Mouse (Mus musculus): ENCODE measurements around the gene Trim17. TPM values are rescaled to one million over a fixed set of nuclear protein-coding genes. Genes with fewer than 3 reads are reported as not detected.

Trim17 gene
- polyA plus RNA-seq, 1 experiment from 2014 or later: 0.62 TPM

- Histone ChIP-seq H3K9me3 (ENCODE audit: low read length) (no peaks in the 10 kb centered on the region), H3K9ac (replicated peaks; ENCODE audit: low read depth) (peak overlapping the region; percentile 79), H3K36me3 (ENCODE audit: insufficient read depth, low read length) (0 out of 2 replicates have a peak, but pooled peaks cover 5% of the 10 kb centered on the region), H3K27me3 (replicated peaks; ENCODE audit: insufficient read depth, low read length) (no peaks in the 10 kb centered on the region), H3K4me1 (ENCODE audit: insufficient read depth, low read depth, low read length) (peaks cover 22% of the 10 kb centered on the region), H3K27ac (ENCODE audit: low read length) (peak overlapping the region; percentile 89), H3K4me3 (ENCODE audit: low read depth, low read length) (peak overlapping the region; percentile 94), H3K4me2 (replicated peaks; ENCODE audit: low read depth, low read length) (peak overlapping the region; percentile 92)
- TF ChIP-seq EP300 (IDR thresholded peaks at IDR 0.05) (no peak), CTCF (IDR thresholded peaks at IDR 0.05) (no peak)
- ATAC-seq (no peak), DNase-seq (ENCODE audit: low spot score) (no peak)
- under 1% methylated on average over 21 of the region's 21 CpGs for WGBS
Observed at GRCm38 (mm10) chr11:58977607-58978026, 23.1 kb downstream of the Trim17 start.

GRCm38 (mm10) chr11:58978027-58978705, 23.7 kb downstream of the Trim17 start, which contains the start of gene Trim11:
Gene Trim11, plus strand, starts transcription at chr11:58978093.
- TF ChIP-seq EP300 (IDR thresholded peaks at IDR 0.05) (no peak), CTCF (IDR thresholded peaks at IDR 0.05) (peak; percentile 13; the same call in 1 of the 2 replicates)
- DNase-seq (ENCODE audit: low spot score) (peak; percentile 85), ATAC-seq (peak; percentile 64)
- Histone ChIP-seq H3K4me3 (ENCODE audit: low read depth, low read length) (peak within 1 kb of the TSS; percentile 94), H3K27ac (ENCODE audit: low read length) (peak within 1 kb of the TSS; percentile 89), H3K9me3 (ENCODE audit: low read length) (no peaks in the 10 kb centered on the region), H3K4me1 (ENCODE audit: insufficient read depth, low read depth, low read length) (peaks cover 22% of the 10 kb centered on the region), H3K9ac (replicated peaks; ENCODE audit: low read depth) (peak within 1 kb of the TSS; percentile 79), H3K36me3 (ENCODE audit: insufficient read depth, low read length) (0 out of 2 replicates have a peak, but pooled peaks cover 7% of the 10 kb centered on the region), H3K4me2 (replicated peaks; ENCODE audit: low read depth, low read length) (peak within 1 kb of the TSS; percentile 92), H3K27me3 (replicated peaks; ENCODE audit: insufficient read depth, low read length) (no peaks in the 10 kb centered on the region)
- 2% methylated on average over 61 of the region's 64 CpGs for WGBS

- no peak for TF ChIP-seq EP300 (IDR thresholded peaks at IDR 0.05)
- no peak for TF ChIP-seq CTCF (IDR thresholded peaks at IDR 0.05)
- peaks cover 22% of the 10 kb centered on the region for H3K4me1 ChIP-seq (ENCODE audit: insufficient read depth, low read depth, low read length)
- H3K4me3 ChIP-seq (ENCODE audit: low read depth, low read length): peak overlapping the region; percentile 94
- H3K27me3 ChIP-seq (replicated peaks; ENCODE audit: insufficient read depth, low read length): no peaks in the 10 kb centered on the region
- no peak for ATAC-seq
- H3K36me3 ChIP-seq (ENCODE audit: insufficient read depth, low read length): 0 out of 2 replicates have a peak, but pooled peaks cover 7% of the 10 kb centered on the region
- peak; percentile 41 for DNase-seq (ENCODE audit: low spot score)
- H3K9ac ChIP-seq (replicated peaks; ENCODE audit: low read depth): peak overlapping the region; percentile 79
- peak overlapping the region; percentile 89 for H3K27ac ChIP-seq (ENCODE audit: low read length)
- under 1% methylated on average over 5 of the region's 5 CpGs for whole genome bisulfite sequencing
- H3K4me2 ChIP-seq (replicated peaks; ENCODE audit: low read depth, low read length): peak overlapping the region; percentile 92
- no peaks in the 10 kb centered on the region for H3K9me3 ChIP-seq (ENCODE audit: low read length)
Observed at GRCm38 (mm10) chr11:58978706-58979030, 24.2 kb downstream of the Trim17 start.

- Histone ChIP-seq H3K36me3 (ENCODE audit: insufficient read depth, low read length) (0 out of 2 replicates have a peak, but pooled peaks cover 7% of the 10 kb centered on the region), H3K9ac (replicated peaks; ENCODE audit: low read depth) (peak overlapping the region; percentile 79), H3K9me3 (ENCODE audit: low read length) (no peaks in the 10 kb centered on the region), H3K4me1 (ENCODE audit: insufficient read depth, low read depth, low read length) (peaks cover 22% of the 10 kb centered on the region), H3K27ac (ENCODE audit: low read length) (peak overlapping the region; percentile 62; the same call in 1 of the 2 replicates), H3K4me3 (ENCODE audit: low read depth, low read length) (peak overlapping the region; percentile 94), H3K4me2 (replicated peaks; ENCODE audit: low read depth, low read length) (peak overlapping the region; percentile 92), H3K27me3 (replicated peaks; ENCODE audit: insufficient read depth, low read length) (no peaks in the 10 kb centered on the region)
- 54% methylated on average over 3 of the region's 3 CpGs for WGBS
- DNase-seq (ENCODE audit: low spot score): peak; percentile 39
- TF ChIP-seq CTCF (IDR thresholded peaks at IDR 0.05) (no peak), EP300 (IDR thresholded peaks at IDR 0.05) (no peak)
- ATAC-seq: no peak
Observed at GRCm38 (mm10) chr11:58979183-58979582, 24.7 kb downstream of the Trim17 start.

- Histone ChIP-seq H3K4me3 (ENCODE audit: low read depth, low read length) (peak overlapping the region; percentile 94; the same call in 1 of the 2 replicates), H3K27me3 (replicated peaks; ENCODE audit: insufficient read depth, low read length) (no peaks in the 10 kb centered on the region), H3K9ac (replicated peaks; ENCODE audit: low read depth) (peak overlapping the region; percentile 79; the same call in 1 of the 2 replicates), H3K27ac (ENCODE audit: low read length) (peak overlapping the region; percentile 62; the same call in 1 of the 2 replicates), H3K4me1 (ENCODE audit: insufficient read depth, low read depth, low read length) (peaks cover 22% of the 10 kb centered on the region), H3K9me3 (ENCODE audit: low read length) (no peaks in the 10 kb centered on the region), H3K4me2 (replicated peaks; ENCODE audit: low read depth, low read length) (peak overlapping the region; percentile 92), H3K36me3 (ENCODE audit: insufficient read depth, low read length) (peaks cover 8% of the 10 kb centered on the region; the same call in 1 of the 2 replicates)
- TF ChIP-seq CTCF (IDR thresholded peaks at IDR 0.05) (no peak), EP300 (IDR thresholded peaks at IDR 0.05) (no peak)
- peak; percentile 78 for ATAC-seq
- DNase-seq (ENCODE audit: low spot score): peak; percentile 77
- WGBS: 50% methylated on average over 7 of the region's 7 CpGs
Observed at GRCm38 (mm10) chr11:58979661-58980060, 25.2 kb downstream of the Trim17 start.

GRCm38 (mm10) chr11:58980381-58980990, 26.0 kb downstream of the Trim17 start:
- Histone ChIP-seq H3K27me3 (replicated peaks; ENCODE audit: insufficient read depth, low read length) (no peaks in the 10 kb centered on the region), H3K36me3 (ENCODE audit: insufficient read depth, low read length) (peaks cover 15% of the 10 kb centered on the region; the same call in 1 of the 2 replicates), H3K4me3 (ENCODE audit: low read depth, low read length) (no peak overlapping the region), H3K4me1 (ENCODE audit: insufficient read depth, low read depth, low read length) (peaks cover 22% of the 10 kb centered on the region), H3K9ac (replicated peaks; ENCODE audit: low read depth) (no peak overlapping the region), H3K9me3 (ENCODE audit: low read length) (no peaks in the 10 kb centered on the region), H3K27ac (ENCODE audit: low read length) (no peak overlapping the region), H3K4me2 (replicated peaks; ENCODE audit: low read depth, low read length) (peak overlapping the region; percentile 92; the same call in 1 of the 2 replicates)
- TF ChIP-seq CTCF (IDR thresholded peaks at IDR 0.05) (no peak), EP300 (IDR thresholded peaks at IDR 0.05) (no peak)
- DNase-seq (ENCODE audit: low spot score): peak; percentile 13
- no peak for ATAC-seq
- WGBS: 43% methylated on average over 5 of the region's 5 CpGs

Data from lung, postnatal 0 days (tissue).